Mouse (Mus musculus) MEL (cell line): Measurements from ENCODE around the gene As3mt. TPM values are rescaled to one million over a fixed set of nuclear protein-coding genes. Genes with fewer than 3 reads are reported as not detected.

Experiments
- DNase-seq: peaks from one replicate; pipeline ENCODE4 v3.0.0; 2011; ENCODE audit warnings: low read depth, low spot score
- H3K27ac ChIP-seq: 2 replicates; pipeline ENCODE4 v1.5.1; 2012; ENCODE audit warnings: low read depth, mild to moderate bottlenecking, control low read depth, low read length, moderate library complexity; ENCODE audit not compliant: control insufficient read depth
- H3K27me3 ChIP-seq, 2 experiments: fragments of 150-350 bp in 1 of 2; sonication (generic) in 1 of 2; 2 replicates each; pipeline ENCODE4 v1.6.1; 2012; ENCODE audit warnings: low read length in 2 of 2, mild to moderate bottlenecking in 2 of 2, improper control_type of control experiment in 1 of 2, moderate library complexity in 1 of 2; ENCODE audit not compliant: insufficient read depth in 2 of 2, control insufficient read depth in 1 of 2
- H3K36me3 ChIP-seq, 2 experiments: 2 replicates each; pipeline ENCODE4 v1.6.1; 2012 to 2014; ENCODE audit warnings: low read length in 2 of 2, improper control_type of control experiment in 1 of 2, inconsistent platforms in 1 of 2, mild to moderate bottlenecking in 1 of 2; ENCODE audit not compliant: insufficient read depth in 2 of 2, control insufficient read depth in 1 of 2
- H3K4me1 ChIP-seq, 2 experiments: fragments of 150-350 bp in 1 of 2; sonication (generic) in 1 of 2; 2 replicates each; pipeline ENCODE4 v1.6.1; 2012; ENCODE audit warnings: low read length in 2 of 2, improper control_type of control experiment in 1 of 2, mild to moderate bottlenecking in 1 of 2; ENCODE audit not compliant: insufficient read depth in 2 of 2, control insufficient read depth in 1 of 2
- H3K4me3 ChIP-seq, 2 experiments: fragments of 150-350 bp in 1 of 2; sonication (generic) in 1 of 2; 2 replicates each; pipeline ENCODE4 v1.5.1; 2012; ENCODE audit warnings: low read depth in 2 of 2, low read length in 2 of 2, mild to moderate bottlenecking in 2 of 2, moderate library complexity in 2 of 2, control low read depth in 1 of 2, improper control_type of control experiment in 1 of 2; ENCODE audit not compliant: control insufficient read depth in 1 of 2, insufficient read depth in 1 of 2
- H3K79me2 ChIP-seq: 2 replicates; pipeline ENCODE4 v1.6.1; 2012; ENCODE audit warnings: mild to moderate bottlenecking, low read length, moderate library complexity; ENCODE audit not compliant: control insufficient read depth, poor library complexity, insufficient read depth
- H3K9ac ChIP-seq: 2 replicates; pipeline ENCODE4 v1.6.1; 2012; ENCODE audit warnings: low read depth, mild to moderate bottlenecking, control low read depth, low read length, moderate library complexity; ENCODE audit not compliant: control insufficient read depth, poor library complexity, severe bottlenecking
- H3K9me3 ChIP-seq: fragments of 150-350 bp; sonication (generic); replicated peaks from 2 replicates; pipeline ENCODE4 v1.6.1; 2012; ENCODE audit warnings: mild to moderate bottlenecking, low read length, improper control_type of control experiment, moderate library complexity; ENCODE audit not compliant: insufficient read depth
- BHLHE40 ChIP-seq: IDR thresholded peaks from 2 replicates; pipeline ENCODE4 v1.6.1; 2012; ENCODE audit warnings: low read depth, mild to moderate bottlenecking, inconsistent platforms, low read length, improper control_type of control experiment, borderline replicate concordance
- CHD2 ChIP-seq: IDR thresholded peaks from 2 replicates; pipeline ENCODE4 v1.6.1; 2011; ENCODE audit warnings: low read length, improper control_type of control experiment
- CTCF ChIP-seq, 3 experiments: IDR thresholded peaks in 2 of 3; conservative IDR thresholded peaks in 1 of 3; 2 replicates each; pipeline ENCODE4 v1.5.1; 2011 to 2012; ENCODE audit warnings: low read length in 3 of 3, low read depth in 2 of 3, mild to moderate bottlenecking in 2 of 3, improper control_type of control experiment in 1 of 3, inconsistent platforms in 1 of 3, mixed read lengths in 1 of 3, moderate library complexity in 1 of 3; ENCODE audit not compliant: control insufficient read depth in 1 of 3, insufficient read depth in 1 of 3, poor library complexity in 1 of 3, severe bottlenecking in 1 of 3
- E2F4 ChIP-seq: IDR thresholded peaks from 2 replicates; pipeline ENCODE4 v1.6.1; 2011; ENCODE audit warnings: low read depth, low read length, improper control_type of control experiment, borderline replicate concordance
- GABPA ChIP-seq: IDR thresholded peaks from 2 replicates; pipeline ENCODE4 v1.6.1; 2012; ENCODE audit warnings: low read depth, mild to moderate bottlenecking, inconsistent platforms, low read length, improper control_type of control experiment, moderate library complexity
- GATA1 ChIP-seq: IDR thresholded peaks from 2 replicates; pipeline ENCODE4 v1.6.1; 2011; ENCODE audit warnings: low read depth, low read length, improper control_type of control experiment
- KAT2A ChIP-seq: conservative IDR thresholded peaks from 2 replicates; pipeline ENCODE4 v1.6.1; 2012; ENCODE audit warnings: low read depth, low read length, improper control_type of control experiment, inconsistent platforms
- MAX ChIP-seq: IDR thresholded peaks from 2 replicates; pipeline ENCODE4 v1.6.1; 2011; ENCODE audit warnings: low read length, improper control_type of control experiment
- MEF2A ChIP-seq: IDR thresholded peaks from 2 replicates; pipeline ENCODE4 v1.6.1; 2014; ENCODE audit warnings: low read depth, mild to moderate bottlenecking, inconsistent platforms, low read length, improper control_type of control experiment; ENCODE audit not compliant: poor library complexity, insufficient replicate concordance, severe bottlenecking; ENCODE audit errors: extremely low read depth
- MXI1 ChIP-seq: IDR thresholded peaks from 2 replicates; pipeline ENCODE4 v1.6.1; 2011; ENCODE audit warnings: mild to moderate bottlenecking, low read depth, low read length, improper control_type of control experiment
- MYB ChIP-seq: IDR thresholded peaks from 2 replicates; pipeline ENCODE4 v1.6.1; 2011; ENCODE audit warnings: mild to moderate bottlenecking, low read depth, low read length, improper control_type of control experiment
- MYC ChIP-seq: IDR thresholded peaks from 2 replicates; pipeline ENCODE4 v1.6.1; 2011; ENCODE audit warnings: low read depth, mild to moderate bottlenecking, low read length, improper control_type of control experiment, moderate library complexity
- NELFE ChIP-seq: IDR thresholded peaks from 2 replicates; pipeline ENCODE4 v1.6.1; 2011; ENCODE audit warnings: low read depth, low read length, improper control_type of control experiment
- NRF1 ChIP-seq: IDR thresholded peaks from 2 replicates; pipeline ENCODE4 v1.6.1; 2014; ENCODE audit warnings: low read depth, mild to moderate bottlenecking, inconsistent platforms, low read length, improper control_type of control experiment, moderate library complexity; ENCODE audit not compliant: poor library complexity, insufficient read depth, severe bottlenecking
- POLR2A ChIP-seq, 2 experiments: IDR thresholded peaks; 2 replicates each; pipeline ENCODE4 v1.6.1; 2011 to 2012; ENCODE audit warnings: low read length in 2 of 2, mild to moderate bottlenecking in 2 of 2, control low read depth in 1 of 2, improper control_type of control experiment in 1 of 2, low read depth in 1 of 2, moderate library complexity in 1 of 2; ENCODE audit not compliant: control insufficient read depth in 1 of 2, insufficient read depth in 1 of 2, poor library complexity in 1 of 2
- POLR2AphosphoS5 ChIP-seq: IDR thresholded peaks from 2 replicates; pipeline ENCODE4 v1.6.1; 2012; ENCODE audit warnings: low read depth, borderline replicate concordance, mild to moderate bottlenecking, inconsistent platforms, low read length, moderate library complexity, mixed read lengths
- SIN3A ChIP-seq: IDR thresholded peaks from 2 replicates; pipeline ENCODE4 v1.6.1; 2012; ENCODE audit warnings: low read length, improper control_type of control experiment, inconsistent platforms
- TBP ChIP-seq: IDR thresholded peaks from 2 replicates; pipeline ENCODE4 v1.8.0; 2011; ENCODE audit warnings: low read depth, low read length, improper control_type of control experiment
- TCF12 ChIP-seq: IDR thresholded peaks from 2 replicates; pipeline ENCODE4 v1.6.1; 2014; ENCODE audit warnings: low read depth, mild to moderate bottlenecking, inconsistent platforms, low read length, improper control_type of control experiment, moderate library complexity
- USF1 ChIP-seq: IDR thresholded peaks from 2 replicates; pipeline ENCODE4 v1.6.1; 2014; ENCODE audit warnings: low read depth, mild to moderate bottlenecking, inconsistent platforms, low read length, improper control_type of control experiment, moderate library complexity
- USF2 ChIP-seq, 2 experiments: IDR thresholded peaks; 2 replicates each; pipeline ENCODE4 v1.6.1; 2011 to 2012; ENCODE audit warnings: improper control_type of control experiment in 2 of 2, low read length in 2 of 2, borderline replicate concordance in 1 of 2, inconsistent platforms in 1 of 2, low read depth in 1 of 2, mild to moderate bottlenecking in 1 of 2; ENCODE audit not compliant: insufficient read depth in 1 of 2
- ZC3H11A ChIP-seq: IDR thresholded peaks from 2 replicates; pipeline ENCODE4 v1.6.1; 2012; ENCODE audit warnings: low read depth, mild to moderate bottlenecking, inconsistent platforms, low read length, improper control_type of control experiment
- ZKSCAN1 ChIP-seq: IDR thresholded peaks from 2 replicates; pipeline ENCODE4 v1.6.1; 2012; ENCODE audit warnings: low read depth, mild to moderate bottlenecking, inconsistent platforms, low read length, improper control_type of control experiment, moderate library complexity
- polyA plus RNA-seq, 2 experiments: library from polyadenylated mRNA; stranded (reverse) in 1 of 2; unstranded in 1 of 2; fragments of >175 nt in 1 of 2; fragments of >200 nt in 1 of 2; gene quantifications; 2 replicates each; pipeline versions ENCODE4 v1.2.1 to v1.2.4; 2012; ENCODE audit warnings: low replicate concordance in 2 of 2, low read depth in 1 of 2; ENCODE audit not compliant: insufficient read length in 2 of 2, insufficient read depth in 1 of 2, missing spikeins in 1 of 2
- total RNA-seq: library from RNA; depleted of rRNA; stranded (reverse); fragments of 300-350 nt; gene quantifications from 2 replicates; pipeline ENCODE4 v1.2.3, GENCODE M21; 2012

The As3mt gene
- total and polyA plus RNA-seq, 3 experiments = 17.0 to 52.2 TPM; not detected in 1

DNA sequence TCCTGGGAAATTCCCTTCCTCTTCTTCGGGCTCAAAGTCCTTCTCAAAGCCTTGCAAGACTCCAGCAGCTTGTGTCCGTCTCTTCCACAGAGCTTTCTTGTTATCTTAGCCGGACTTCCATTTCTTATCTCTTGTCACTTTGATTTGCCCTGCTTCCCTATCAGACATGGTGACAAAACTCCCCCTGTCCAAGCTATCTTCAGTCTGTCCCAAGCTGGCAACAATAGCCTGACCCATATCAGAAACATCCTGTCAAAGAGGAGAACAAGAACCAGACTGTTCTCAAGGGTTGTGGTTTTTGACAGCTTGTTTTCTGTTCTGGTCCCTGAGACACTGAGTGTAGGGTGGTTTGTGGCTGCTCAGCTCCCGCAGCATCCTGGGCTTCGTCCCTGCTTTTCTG, 28.0 kb downstream of the As3mt start:
- TF ChIP-seq E2F4 (no peak), GATA1 (peak; percentile 44; the same call in 1 of the 2 replicates)
- no peak for DNase-seq
- no peak overlapping the region for H3K27ac ChIP-seq
- no peaks in the 10 kb centered on the region for H3K27me3 ChIP-seq
- H3K4me1 ChIP-seq = no peaks in the 10 kb centered on the region
- no peaks in the 10 kb centered on the region for H3K36me3 ChIP-seq
- H3K4me3 ChIP-seq = no peak overlapping the region
- H3K9me3 ChIP-seq = no peaks in the 10 kb centered on the region
- no peaks in the 10 kb centered on the region for H3K79me2 ChIP-seq
- H3K9ac ChIP-seq = no peak overlapping the region

DNA sequence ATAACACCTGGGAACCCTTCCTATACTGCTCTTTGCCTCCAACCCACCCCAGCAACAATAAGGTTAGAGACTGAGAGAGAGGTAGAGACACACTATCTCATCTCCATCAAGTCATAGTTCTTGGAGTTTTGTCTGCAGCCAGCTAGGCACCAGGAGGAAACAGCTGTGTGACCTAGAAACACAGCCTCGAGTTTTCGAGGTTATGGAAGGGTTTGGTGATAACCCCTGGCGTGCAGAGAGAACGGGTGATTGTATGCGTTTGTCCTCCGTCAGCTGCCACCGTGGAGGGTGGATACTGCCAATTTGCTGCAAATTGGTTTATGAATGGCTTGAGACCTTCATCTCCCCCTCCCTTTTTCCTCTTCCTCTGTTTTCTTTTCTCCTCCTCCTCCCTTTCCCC, 29.8 kb downstream of the As3mt start:
- H3K79me2 ChIP-seq = no peaks in the 10 kb centered on the region
- no peak overlapping the region for H3K27ac ChIP-seq
- DNase-seq = no peak
- no peaks in the 10 kb centered on the region for H3K27me3 ChIP-seq
- no peaks in the 10 kb centered on the region for H3K36me3 ChIP-seq
- H3K4me3 ChIP-seq = no peak overlapping the region
- H3K9me3 ChIP-seq = no peaks in the 10 kb centered on the region
- no peak overlapping the region for H3K9ac ChIP-seq
- no peaks in the 10 kb centered on the region for H3K4me1 ChIP-seq
- TF ChIP-seq BHLHE40 = no peak
- no peak for TF ChIP-seq MXI1
- no peak for TF ChIP-seq POLR2AphosphoS5
- no peak for TF ChIP-seq CTCF (IDR thresholded peaks at IDR 0.05 in 2 of 3, conservative IDR thresholded peaks at IDR 0.05 in 1 of 3; ENCODE audit: control insufficient read depth in 1 of 3, insufficient read depth in 1 of 3, low read depth in 2 of 3, low read length in 3 of 3, poor library complexity in 1 of 3, severe bottlenecking in 1 of 3)
- TF ChIP-seq MYB = no peak
- TF ChIP-seq USF2 (IDR thresholded peaks at IDR 0.05; ENCODE audit: borderline replicate concordance in 1 of 2, insufficient read depth in 1 of 2, low read depth in 1 of 2, low read length in 2 of 2) = no peak
- TF ChIP-seq ZKSCAN1 = no peak

DNA sequence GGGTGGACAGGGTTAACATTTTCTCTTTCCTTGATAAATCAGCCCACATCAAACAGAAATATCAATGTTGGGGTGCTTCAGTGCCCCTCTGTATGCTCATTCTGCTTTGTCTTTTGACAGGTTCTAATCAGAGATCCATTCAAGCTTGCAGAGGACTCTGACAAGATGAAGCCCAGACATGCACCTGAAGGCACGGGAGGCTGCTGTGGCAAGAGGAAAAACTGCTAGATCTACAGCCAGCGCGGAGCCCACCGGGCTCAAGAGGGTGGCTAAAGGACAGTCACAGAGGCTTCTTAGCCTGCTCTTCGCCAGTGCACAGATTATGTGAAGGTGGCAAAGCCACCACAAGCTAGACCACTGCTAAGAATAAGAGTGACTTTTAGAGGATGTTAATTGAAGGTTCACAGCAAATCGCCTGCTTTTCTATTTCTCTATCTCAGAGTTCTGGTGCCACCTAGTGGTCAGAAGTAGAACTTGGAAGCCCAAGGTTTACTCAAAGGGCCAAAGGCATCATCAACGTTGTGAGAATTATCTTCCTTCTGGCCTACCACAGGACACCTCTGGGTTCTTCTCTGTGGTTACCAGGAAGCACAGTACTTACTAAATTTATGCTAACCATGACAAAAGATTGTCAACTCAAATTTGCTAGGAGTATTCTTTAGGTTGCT, 33.2 kb downstream of the As3mt start:
- Histone ChIP-seq H3K9me3 (no peaks in the 10 kb centered on the region), H3K27ac (no peak overlapping the region), H3K9ac (no peak overlapping the region), H3K27me3 (no peaks in the 10 kb centered on the region), H3K36me3 (no peaks in the 10 kb centered on the region), H3K79me2 (no peaks in the 10 kb centered on the region), H3K4me1 (no peaks in the 10 kb centered on the region), H3K4me3 (no peak overlapping the region)
- DNase-seq = peak; percentile 88
- TF ChIP-seq POLR2AphosphoS5 (no peak), TCF12 (no peak), CHD2 (no peak), SIN3A (peak; percentile 81), USF2 (IDR thresholded peaks at IDR 0.05; ENCODE audit: borderline replicate concordance in 1 of 2, insufficient read depth in 1 of 2, low read depth in 1 of 2, low read length in 2 of 2) (no peak), USF1 (no peak), BHLHE40 (no peak), GABPA (no peak), MAX (no peak), MXI1 (no peak), MYB (no peak), MYC (0 out of 2 replicates have a peak, but pooled peaks have one; percentile 18), ZC3H11A (peak; percentile 98), MEF2A (no peak), KAT2A (no peak), TBP (peak; percentile 96), NELFE (no peak), CTCF (IDR thresholded peaks at IDR 0.05 in 2 of 3, conservative IDR thresholded peaks at IDR 0.05 in 1 of 3; ENCODE audit: control insufficient read depth in 1 of 3, insufficient read depth in 1 of 3, low read depth in 2 of 3, low read length in 3 of 3, poor library complexity in 1 of 3, severe bottlenecking in 1 of 3) (peak; percentile 65 to 96 (median 94)), POLR2A (IDR thresholded peaks at IDR 0.05; ENCODE audit: control insufficient read depth in 1 of 2, insufficient read depth in 1 of 2, low read depth in 1 of 2, low read length in 2 of 2, poor library complexity in 1 of 2) (no peak), GATA1 (peak; percentile 19; the same call in 1 of the 2 replicates), NRF1 (no peak)
